Comparison of ENCODE assay signal across 10 mouse cellular contexts in the genomic region with DNA sequence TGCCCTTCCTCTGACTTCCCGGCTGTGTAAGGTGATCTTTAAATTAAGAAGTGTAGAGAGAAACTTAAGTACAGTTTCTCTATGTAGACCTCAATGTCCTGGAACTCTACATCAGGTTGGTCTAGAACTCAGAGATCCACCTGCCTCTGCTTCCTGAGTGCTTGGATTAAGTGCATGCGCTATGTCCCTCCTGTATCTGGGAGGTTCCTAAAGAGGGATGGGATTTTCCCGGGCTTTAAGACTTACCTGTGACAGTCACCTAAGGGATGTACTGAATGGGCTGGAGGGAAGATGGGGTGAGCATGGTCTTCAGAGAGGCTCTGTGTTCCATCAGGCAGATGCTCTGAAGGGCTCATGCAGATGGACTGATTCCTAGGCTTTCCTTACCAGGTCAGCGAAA. TPM values are rescaled to one million over a fixed set of nuclear protein-coding genes. Genes with fewer than 3 reads are reported as not detected.
DNase-seq lines count a peak whose midpoint lies in the region; ATAC-seq and TF ChIP-seq lines count a peak whose summit lies in the region.
"Had no signal": no experiment of that assay in that cellular context is flagged by ENCODE, and none has a peak within 500 bp of the region (broad histone marks: within the 10 kb centered on the region; RNA-seq: fewer than 3 reads in every experiment).

No protein-coding gene starts in this region.

- 0 out of 2 replicates have a peak, but pooled peaks cover 4% of the 10 kb centered on the region for H3K4me1 ChIP-seq in forebrain, embryonic 14.5 days (ENCODE audit: control insufficient read depth, insufficient read depth, low read length)
- peaks cover 3 to 17% of the 10 kb centered on the region in 2 experiments; a peak in 3 of 4 replicates for H3K4me1 ChIP-seq in liver, embryonic 14.5 days (replicated peaks; ENCODE audit: control insufficient read depth in 2 of 2, insufficient read depth in 2 of 2, low read length in 1 of 2)

- TF ChIP-seq CTCF in gastrocnemius, adult 2 months (IDR thresholded peaks at IDR 0.05): no peak
- no peak for TF ChIP-seq CTCF in liver, embryonic 14.5 days (IDR thresholded peaks at IDR 0.05; ENCODE audit: low read depth)

- H3K4me2 ChIP-seq in forebrain, embryonic 14.5 days (ENCODE audit: low read length): peak overlapping the region; percentile 80
- peak overlapping the region; percentile 97 for H3K4me2 ChIP-seq in liver, embryonic 14.5 days (ENCODE audit: low read depth)

- H3K9ac ChIP-seq in forebrain, embryonic 14.5 days (ENCODE audit: low read length): peak overlapping the region; percentile 87
- H3K9ac ChIP-seq in liver, embryonic 14.5 days (replicated peaks): peak overlapping the region; percentile 98

- intact Hi-C loops in gastrocnemius, adult 2 months (cut with DNase I): loop anchor here (2.0 to 10.0 kb wide), 2 partner anchors 19 to 139 kb away; a partner anchor contains a TSS

- H3K27me3 ChIP-seq in forebrain, embryonic 14.5 days (replicated peaks; ENCODE audit: control insufficient read depth, insufficient read depth, low read length): 0 out of 2 replicates have a peak, but pooled peaks cover 4% of the 10 kb centered on the region
- H3K27me3 ChIP-seq in liver, embryonic 14.5 days (ENCODE audit: control insufficient read depth, insufficient read depth, low read length): no peaks in the 10 kb centered on the region

- WGBS in forebrain, embryonic 14.5 days: 43% methylated on average over 4 of the region's 4 CpGs
- 17% methylated on average over 4 of the region's 4 CpGs for WGBS in liver, embryonic 14.5 days (ENCODE audit: insufficient replicate concordance)

- no peak for DNase-seq in gastrocnemius, adult 2 months
- DNase-seq in gastrocnemius, adult 18-20 months (ENCODE audit: low spot score): no peak
- DNase-seq in 416B (ENCODE audit: low read depth) (peak; percentile 27), MN1 (ENCODE audit: low spot score) (no peak)
- no peak for DNase-seq in forebrain, embryonic 14.5 days (ENCODE audit: low spot score)
- no peak for DNase-seq in liver, embryonic 14.5 days (ENCODE audit: low read depth in 3 of 3, low spot score in 3 of 3)
- DNase-seq in urinary bladder, postnatal 4 days (ENCODE audit: low spot score in 2 of 2): no peak
- no peak for DNase-seq in kidney, adult 11 months
- DNase-seq: cerebellum, postnatal 36 days had no signal

- no peak for TF ChIP-seq EP300 in liver, embryonic 14.5 days (IDR thresholded peaks at IDR 0.05; ENCODE audit: low read depth)

- peak overlapping the region; percentile 97 for H3K4me3 ChIP-seq in gastrocnemius, adult 2 months
- peak overlapping the region; percentile 63 for H3K4me3 ChIP-seq in forebrain, embryonic 14.5 days (ENCODE audit: low read depth, low read length)
- peak overlapping the region; percentile 87 to 92 for H3K4me3 ChIP-seq in liver, embryonic 14.5 days (ENCODE audit: insufficient read depth in 1 of 2, low read depth in 2 of 2, low read length in 2 of 2)

- ATAC-seq in forebrain, embryonic 14.5 days: no peak
- ATAC-seq in liver, embryonic 14.5 days (ENCODE audit: insufficient read depth): no peak

- peaks cover 45% of the 10 kb centered on the region for H3K36me3 ChIP-seq in forebrain, embryonic 14.5 days (ENCODE audit: control insufficient read depth, insufficient read depth, low read length)
- peaks cover 40% of the 10 kb centered on the region for H3K36me3 ChIP-seq in liver, embryonic 14.5 days (replicated peaks; ENCODE audit: control insufficient read depth, insufficient read depth, low read depth)

- H3K9me3 ChIP-seq in forebrain, embryonic 14.5 days (replicated peaks; ENCODE audit: control insufficient read depth, low read length): no peaks in the 10 kb centered on the region
- H3K9me3 ChIP-seq in liver, embryonic 14.5 days (ENCODE audit: control insufficient read depth, low read length): no peaks in the 10 kb centered on the region

- H3K27ac ChIP-seq in gastrocnemius, adult 2 months: peak overlapping the region; percentile 96
- H3K27ac ChIP-seq in forebrain, embryonic 14.5 days (ENCODE audit: low read depth, low read length): no peak overlapping the region
- peak overlapping the region; percentile 98 for H3K27ac ChIP-seq in liver, embryonic 14.5 days

RNA-seq across cellular contexts. Expression of a gene that starts 1.0 kb away (rescaled TPM):
- total RNA-seq in gastrocnemius, adult 2 months (2021): 100 to 1,000 TPM; 483 to 569 TPM
- total RNA-seq in gastrocnemius, adult 18-20 months (2021): 100 to 1,000 TPM; 582 to 601 TPM
- polyA plus RNA-seq in forebrain, embryonic 14.5 days (2014; fragmentation: Nextera tagmentation; extraction: Ambion mirVana): 179 and 182 TPM in 2 replicates
- polyA plus RNA-seq in liver, embryonic 14.5 days (2012; rRNA removed): 237 and 307 TPM in 2 replicates
- polyA plus RNA-seq in liver, embryonic 14.5 days (2014; fragmentation: Nextera tagmentation; extraction: Ambion mirVana): 185 and 186 TPM in 2 replicates

RNA-seq across cellular contexts. Expression of a gene that starts 4.2 kb away (rescaled TPM):
- 10 to 100 TPM in 1 of 2 experiments, 1 to 10 TPM in 1; 8.0 to 10.6 TPM for total RNA-seq in gastrocnemius, adult 2 months (2021)
- total RNA-seq in gastrocnemius, adult 18-20 months (2021): 10 to 100 TPM in 1 of 2 experiments, 1 to 10 TPM in 1; 7.1 to 10.0 TPM
- 1.5 and 1.7 TPM in 2 replicates for polyA plus RNA-seq in forebrain, embryonic 14.5 days (2014; fragmentation: Nextera tagmentation; extraction: Ambion mirVana)
- polyA plus RNA-seq in liver, embryonic 14.5 days (2012; rRNA removed): 7.5 and 8.2 TPM in 2 replicates
- 5.4 and 5.8 TPM in 2 replicates for polyA plus RNA-seq in liver, embryonic 14.5 days (2014; fragmentation: Nextera tagmentation; extraction: Ambion mirVana)

RNA-seq across cellular contexts. Expression of a gene that starts 10.9 kb away (rescaled TPM):
- total RNA-seq in gastrocnemius, adult 2 months (2021): not detected
- not detected for total RNA-seq in gastrocnemius, adult 18-20 months (2021)
- polyA plus RNA-seq in forebrain, embryonic 14.5 days (2014; fragmentation: Nextera tagmentation; extraction: Ambion mirVana): not detected in 2 replicates
- polyA plus RNA-seq in liver, embryonic 14.5 days (2012; rRNA removed): not detected in 2 replicates
- not detected in 2 replicates for polyA plus RNA-seq in liver, embryonic 14.5 days (2014; fragmentation: Nextera tagmentation; extraction: Ambion mirVana)
- total RNA-seq: monocyte, adult 5-6 weeks had no signal

RNA-seq across cellular contexts. Expression of a gene that starts 11.0 kb away (rescaled TPM):
- not detected for total RNA-seq in gastrocnemius, adult 2 months (2021)
- total RNA-seq in gastrocnemius, adult 18-20 months (2021): under 1 TPM in 1 of 2 experiments, not detected in 1; 0.14 TPM
- 0.21 and 0.32 TPM in 2 replicates for polyA plus RNA-seq in forebrain, embryonic 14.5 days (2014; fragmentation: Nextera tagmentation; extraction: Ambion mirVana)
- polyA plus RNA-seq in liver, embryonic 14.5 days (2012; rRNA removed): 0.03 and 0.09 TPM in 2 replicates
- polyA plus RNA-seq in liver, embryonic 14.5 days (2014; fragmentation: Nextera tagmentation; extraction: Ambion mirVana): not detected in 2 replicates
- total RNA-seq: monocyte, adult 5-6 weeks had no signal

RNA-seq across cellular contexts. Expression of a gene that starts 18.7 kb away (rescaled TPM):
- 10 to 100 TPM; 76.4 to 82.7 TPM for total RNA-seq in gastrocnemius, adult 2 months (2021)
- total RNA-seq in gastrocnemius, adult 18-20 months (2021): 10 to 100 TPM; 84.1 to 86.9 TPM
- polyA plus RNA-seq in forebrain, embryonic 14.5 days (2014; fragmentation: Nextera tagmentation; extraction: Ambion mirVana): 378 and 472 TPM in 2 replicates
- polyA plus RNA-seq in liver, embryonic 14.5 days (2012; rRNA removed): 186 and 265 TPM in 2 replicates
- 295 and 316 TPM in 2 replicates for polyA plus RNA-seq in liver, embryonic 14.5 days (2014; fragmentation: Nextera tagmentation; extraction: Ambion mirVana)
